ENCODE assay signal across 10 mouse cellular contexts in genomic region chr17:80969643-80970619, GRCm38 (mm10). TPM values are rescaled to one million over a fixed set of nuclear protein-coding genes. Genes with fewer than 3 reads are reported as not detected.
DNase-seq lines count a peak whose midpoint lies in the region; ATAC-seq lines count a peak whose summit lies in the region.
"Had no signal": no experiment of that assay in that cellular context is flagged by ENCODE, and none has a peak within 500 bp of the region (broad histone marks: within the 10 kb centered on the region; RNA-seq: fewer than 3 reads in every experiment).

No protein-coding gene starts in this region.

- H3K4me3 ChIP-seq in kidney, embryonic 15.5 days (replicated peaks), result no peak overlapping the region
- no peak overlapping the region for H3K4me3 ChIP-seq in midbrain, embryonic 15.5 days
- H3K4me3 ChIP-seq: erythroblast, embryonic 14.5 days had no signal

- H3K4me1 ChIP-seq in kidney, embryonic 15.5 days, result peaks cover 38% of the 10 kb centered on the region
- H3K4me1 ChIP-seq in midbrain, embryonic 15.5 days, result peaks cover 32% of the 10 kb centered on the region

- no peaks in the 10 kb centered on the region for H3K27me3 ChIP-seq in kidney, embryonic 15.5 days
- H3K27me3 ChIP-seq in midbrain, embryonic 15.5 days (replicated peaks), result no peaks in the 10 kb centered on the region

- no peak overlapping the region for H3K9ac ChIP-seq in kidney, embryonic 15.5 days
- no peak overlapping the region for H3K9ac ChIP-seq in midbrain, embryonic 15.5 days
- H3K9ac ChIP-seq: liver, embryonic 14.5 days had no signal

- intact Hi-C loops in gastrocnemius, postnatal 14 days (cut with DNase I; ENCODE audit: low total_unique reads), result no loop called here

- DNase-seq in kidney, adult 9 months, result no peak
- DNase-seq in cerebellum, postnatal 4 days (ENCODE audit: low spot score in 2 of 2), result peak; percentile 54 to 80
- DNase-seq in gastrocnemius, postnatal 14 days, result peak; percentile 43
- peak; percentile 49 to 52 for DNase-seq in layer of hippocampus, adult 8-10 months (ENCODE audit: low spot score in 2 of 2)
- no peak for DNase-seq in urinary bladder, adult 18-20 months (ENCODE audit: low spot score in 2 of 2)

- no peaks in the 10 kb centered on the region for H3K36me3 ChIP-seq in kidney, embryonic 15.5 days
- no peaks in the 10 kb centered on the region for H3K36me3 ChIP-seq in midbrain, embryonic 15.5 days (replicated peaks)

- ATAC-seq in kidney, embryonic 15.5 days (replicated peaks; ENCODE audit: low FRiP score), result peak; percentile 46; the same call in 1 of the 2 replicates
- peak; percentile 92 for ATAC-seq in midbrain, embryonic 15.5 days (replicated peaks)
- no peak for ATAC-seq in inflammation-experienced regulatory T-cells, adult 6 months

- no peaks in the 10 kb centered on the region for H3K9me3 ChIP-seq in kidney, embryonic 15.5 days (replicated peaks)
- H3K9me3 ChIP-seq in midbrain, embryonic 15.5 days, result no peaks in the 10 kb centered on the region

- WGBS in kidney, embryonic 15.5 days, result 55% methylated on average over 18 of the region's 18 CpGs
- 38% methylated on average over 18 of the region's 18 CpGs for WGBS in midbrain, embryonic 15.5 days

- no peak overlapping the region for H3K4me2 ChIP-seq in kidney, embryonic 15.5 days
- H3K4me2 ChIP-seq in midbrain, embryonic 15.5 days, result peak overlapping the region; percentile 24

- H3K27ac ChIP-seq in kidney, embryonic 15.5 days, result peak overlapping the region; percentile 22; the same call in 1 of the 2 replicates
- H3K27ac ChIP-seq in midbrain, embryonic 15.5 days, result peak overlapping the region; percentile 63
- H3K27ac ChIP-seq: liver, embryonic 14.5 days had no signal

RNA-seq across cellular contexts. Expression of gene Tmem178, which starts 25.5 kb away (rescaled TPM):
- 14.4 and 15.8 TPM in 2 replicates for polyA plus RNA-seq in kidney, embryonic 15.5 days (2015; fragmentation: Nextera tagmentation; extraction: Ambion mirVana)
- total RNA-seq in gastrocnemius, postnatal 14 days (2021), result under 1 TPM; 0.72 to 1.00 TPM
- 100 to 1,000 TPM in 1 of 4 experiments, 10 to 100 TPM in 3; 92.1 to 105 (median 98.5) TPM for total RNA-seq in layer of hippocampus, adult 8-10 months (2022)
- 23.5 and 24.7 TPM in 2 replicates for polyA plus RNA-seq in midbrain, embryonic 15.5 days (2015; fragmentation: Nextera tagmentation; extraction: Ambion mirVana)
- not detected for polyA plus RNA-seq in inflammation-experienced regulatory T-cells, adult 6 months (2017; shearing (Covaris generic))
- polyA plus RNA-seq: erythroblast, embryonic 14.5 days had no signal

Comparison
In these comparisons a context has a peak if more than half of its experiments do, and no peak if none do; other contexts are left out.
1. DNase-seq: peak in cerebellum, postnatal 4 days (2 of 2), gastrocnemius, postnatal 14 days (single experiment) and layer of hippocampus, adult 8-10 months (2 of 2); none in kidney, adult 9 months (single experiment) and urinary bladder, adult 18-20 months (0 of 2).
2. RNA of gene Tmem178, which starts 25.5 kb away (polyA plus RNA-seq): 23.5 to 24.7 TPM in midbrain, embryonic 15.5 days and 14.4 to 15.8 TPM in kidney, embryonic 15.5 days; not detected in inflammation-experienced regulatory T-cells, adult 6 months; every median in the first group is over 10 times any median in the second.